Mouse (Mus musculus): ENCODE results near the gene Laptm5. TPM values are rescaled to one million over a fixed set of nuclear protein-coding genes. Genes with fewer than 3 reads are reported as not detected.
A peak's percentile ranks its signal among the peaks of the same experiment; 100 is the strongest.

Gene Laptm5
- polyA plus RNA-seq, 1 experiment from 2014 or later, result 18.5 TPM

- 39% methylated on average over 17 of the region's 17 CpGs for WGBS
- Histone ChIP-seq H3K36me3 (ENCODE audit: control insufficient read depth, insufficient read depth) (no peaks in the 10 kb centered on the region), H3K27ac (ENCODE audit: low read length) (no peak overlapping the region), H3K27me3 (replicated peaks; ENCODE audit: control insufficient read depth, insufficient read depth, low read length) (no peaks in the 10 kb centered on the region), H3K4me3 (replicated peaks; ENCODE audit: low read length) (no peak overlapping the region), H3K9ac (replicated peaks; ENCODE audit: low read depth, low read length) (no peak overlapping the region), H3K4me2 (ENCODE audit: low read length) (no peak overlapping the region), H3K4me1 (replicated peaks; ENCODE audit: control insufficient read depth, insufficient read depth, low read length) (peaks cover 4% of the 10 kb centered on the region; the same call in 1 of the 2 replicates), H3K9me3 (ENCODE audit: control insufficient read depth, low read length) (no peaks in the 10 kb centered on the region)
- ATAC-seq, result peak; percentile 47; the same call in 1 of the 2 replicates
These were observed 20.8 kb upstream of the Laptm5 start for GRCm38 (mm10) chr4:130892001-130892587.

GRCm38 (mm10) chr4:130893688-130894087, 19.2 kb upstream of the Laptm5 start:
- Histone ChIP-seq H3K27ac (ENCODE audit: low read length) (no peak overlapping the region), H3K4me3 (replicated peaks; ENCODE audit: low read length) (no peak overlapping the region), H3K4me1 (replicated peaks; ENCODE audit: control insufficient read depth, insufficient read depth, low read length) (no peaks in the 10 kb centered on the region), H3K4me2 (ENCODE audit: low read length) (no peak overlapping the region), H3K9me3 (ENCODE audit: control insufficient read depth, low read length) (no peaks in the 10 kb centered on the region), H3K9ac (replicated peaks; ENCODE audit: low read depth, low read length) (no peak overlapping the region), H3K36me3 (ENCODE audit: control insufficient read depth, insufficient read depth) (no peaks in the 10 kb centered on the region), H3K27me3 (replicated peaks; ENCODE audit: control insufficient read depth, insufficient read depth, low read length) (no peaks in the 10 kb centered on the region)
- WGBS, result 72% methylated on average over 5 of the region's 5 CpGs
- ATAC-seq, result no peak

GRCm38 (mm10) chr4:130895701-130896100, 17.2 kb upstream of the Laptm5 start:
- Histone ChIP-seq H3K27me3 (replicated peaks; ENCODE audit: control insufficient read depth, insufficient read depth, low read length) (no peaks in the 10 kb centered on the region), H3K4me3 (replicated peaks; ENCODE audit: low read length) (no peak overlapping the region), H3K4me2 (ENCODE audit: low read length) (no peak overlapping the region), H3K36me3 (ENCODE audit: control insufficient read depth, insufficient read depth) (no peaks in the 10 kb centered on the region), H3K4me1 (replicated peaks; ENCODE audit: control insufficient read depth, insufficient read depth, low read length) (no peaks in the 10 kb centered on the region), H3K27ac (ENCODE audit: low read length) (no peak overlapping the region), H3K9ac (replicated peaks; ENCODE audit: low read depth, low read length) (no peak overlapping the region), H3K9me3 (ENCODE audit: control insufficient read depth, low read length) (no peaks in the 10 kb centered on the region)
- ATAC-seq, result no peak
- 86% methylated on average over 6 of the region's 6 CpGs for WGBS

- H3K27ac ChIP-seq (ENCODE audit: low read length), result no peak overlapping the region
- no peak overlapping the region for H3K4me3 ChIP-seq (replicated peaks; ENCODE audit: low read length)
- no peaks in the 10 kb centered on the region for H3K4me1 ChIP-seq (replicated peaks; ENCODE audit: control insufficient read depth, insufficient read depth, low read length)
- ATAC-seq, result no peak
- no peak overlapping the region for H3K9ac ChIP-seq (replicated peaks; ENCODE audit: low read depth, low read length)
- no peaks in the 10 kb centered on the region for H3K36me3 ChIP-seq (ENCODE audit: control insufficient read depth, insufficient read depth)
- 62% methylated on average over 2 of the region's 2 CpGs for WGBS
- H3K27me3 ChIP-seq (replicated peaks; ENCODE audit: control insufficient read depth, insufficient read depth, low read length), result no peaks in the 10 kb centered on the region
- no peak overlapping the region for H3K4me2 ChIP-seq (ENCODE audit: low read length)
- no peaks in the 10 kb centered on the region for H3K9me3 ChIP-seq (ENCODE audit: control insufficient read depth, low read length)
These were observed 16.6 kb upstream of the Laptm5 start for GRCm38 (mm10) chr4:130896372-130896771.

- no peak for ATAC-seq
- H3K4me3 ChIP-seq (replicated peaks; ENCODE audit: low read length), result no peak overlapping the region
- WGBS, result 91% methylated on average over 2 of the region's 3 CpGs
These were observed 13.5 kb upstream of the Laptm5 start for GRCm38 (mm10) chr4:130899383-130899781.

GRCm38 (mm10) chr4:130899782-130900427, 13.0 kb upstream of the Laptm5 start:
- Histone ChIP-seq H3K4me1 (replicated peaks; ENCODE audit: control insufficient read depth, insufficient read depth, low read length) (no peaks in the 10 kb centered on the region), H3K27me3 (replicated peaks; ENCODE audit: control insufficient read depth, insufficient read depth, low read length) (no peaks in the 10 kb centered on the region), H3K4me3 (replicated peaks; ENCODE audit: low read length) (no peak overlapping the region), H3K9me3 (ENCODE audit: control insufficient read depth, low read length) (no peaks in the 10 kb centered on the region), H3K36me3 (ENCODE audit: control insufficient read depth, insufficient read depth) (no peaks in the 10 kb centered on the region), H3K9ac (replicated peaks; ENCODE audit: low read depth, low read length) (no peak overlapping the region), H3K27ac (ENCODE audit: low read length) (no peak overlapping the region), H3K4me2 (ENCODE audit: low read length) (no peak overlapping the region)
- no peak for ATAC-seq
- 75% methylated on average over 6 of the region's 6 CpGs for WGBS

More at GRCm38 (mm10) chr4:130899383-130899781, 13.5 kb upstream of the Laptm5 start:
- Histone ChIP-seq H3K27ac (ENCODE audit: low read length) (no peak overlapping the region), H3K36me3 (ENCODE audit: control insufficient read depth, insufficient read depth) (no peaks in the 10 kb centered on the region), H3K4me2 (ENCODE audit: low read length) (no peak overlapping the region), H3K9me3 (ENCODE audit: control insufficient read depth, low read length) (no peaks in the 10 kb centered on the region), H3K4me1 (replicated peaks; ENCODE audit: control insufficient read depth, insufficient read depth, low read length) (no peaks in the 10 kb centered on the region), H3K27me3 (replicated peaks; ENCODE audit: control insufficient read depth, insufficient read depth, low read length) (no peaks in the 10 kb centered on the region), H3K9ac (replicated peaks; ENCODE audit: low read depth, low read length) (no peak overlapping the region)

- H3K4me2 ChIP-seq (ENCODE audit: low read length), result no peak overlapping the region
- ATAC-seq, result no peak
- no peak overlapping the region for H3K9ac ChIP-seq (replicated peaks; ENCODE audit: low read depth, low read length)
- H3K36me3 ChIP-seq (ENCODE audit: control insufficient read depth, insufficient read depth), result no peaks in the 10 kb centered on the region
- H3K4me3 ChIP-seq (replicated peaks; ENCODE audit: low read length), result no peak overlapping the region
- no peaks in the 10 kb centered on the region for H3K27me3 ChIP-seq (replicated peaks; ENCODE audit: control insufficient read depth, insufficient read depth, low read length)
- no peaks in the 10 kb centered on the region for H3K4me1 ChIP-seq (replicated peaks; ENCODE audit: control insufficient read depth, insufficient read depth, low read length)
- 48% methylated on average over 7 of the region's 7 CpGs for WGBS
- H3K27ac ChIP-seq (ENCODE audit: low read length), result no peak overlapping the region
- no peaks in the 10 kb centered on the region for H3K9me3 ChIP-seq (ENCODE audit: control insufficient read depth, low read length)
These were observed 12.2 kb upstream of the Laptm5 start for GRCm38 (mm10) chr4:130900746-130901145.

GRCm38 (mm10) chr4:130902289-130902781, 10.6 kb upstream of the Laptm5 start:
- no peak overlapping the region for H3K9ac ChIP-seq (replicated peaks; ENCODE audit: low read depth, low read length)
- no peaks in the 10 kb centered on the region for H3K36me3 ChIP-seq (ENCODE audit: control insufficient read depth, insufficient read depth)
- no peaks in the 10 kb centered on the region for H3K27me3 ChIP-seq (replicated peaks; ENCODE audit: control insufficient read depth, insufficient read depth, low read length)
- H3K4me3 ChIP-seq (replicated peaks; ENCODE audit: low read length), result no peak overlapping the region
- 73% methylated on average over 8 of the region's 8 CpGs for WGBS
- no peaks in the 10 kb centered on the region for H3K9me3 ChIP-seq (ENCODE audit: control insufficient read depth, low read length)
- H3K4me2 ChIP-seq (ENCODE audit: low read length), result no peak overlapping the region
- ATAC-seq, result no peak
- peaks cover 6% of the 10 kb centered on the region for H3K4me1 ChIP-seq (replicated peaks; ENCODE audit: control insufficient read depth, insufficient read depth, low read length)
- no peak overlapping the region for H3K27ac ChIP-seq (ENCODE audit: low read length)

GRCm38 (mm10) chr4:130905025-130905424, 7.9 kb upstream of the Laptm5 start:
- no peak overlapping the region for H3K4me2 ChIP-seq (ENCODE audit: low read length)
- H3K4me3 ChIP-seq (replicated peaks; ENCODE audit: low read length), result no peak overlapping the region
- WGBS, result 79% methylated on average over 7 of the region's 7 CpGs
- no peak for ATAC-seq
- no peaks in the 10 kb centered on the region for H3K27me3 ChIP-seq (replicated peaks; ENCODE audit: control insufficient read depth, insufficient read depth, low read length)
- H3K9me3 ChIP-seq (ENCODE audit: control insufficient read depth, low read length), result no peaks in the 10 kb centered on the region
- H3K4me1 ChIP-seq (replicated peaks; ENCODE audit: control insufficient read depth, insufficient read depth, low read length), result peaks cover 6% of the 10 kb centered on the region
- no peak overlapping the region for H3K9ac ChIP-seq (replicated peaks; ENCODE audit: low read depth, low read length)
- no peak overlapping the region for H3K27ac ChIP-seq (ENCODE audit: low read length)
- H3K36me3 ChIP-seq (ENCODE audit: control insufficient read depth, insufficient read depth), result no peaks in the 10 kb centered on the region
